Mouse (Mus musculus) heart, adult 9 months (tissue): Measurements from ENCODE around the gene Serpina3m.
"Not testable (repeated sequence)": the region's sequence is repeated elsewhere in the genome, so short reads cannot be mapped to it uniquely, and the experiment has no call there.

Experiments used
- DNase-seq, 2 experiments: peaks; one replicate each; pipeline ENCODE4 v3.0.0; 2022; ENCODE audit warnings: low spot score in 2 of 2

Gene Serpina3m

GRCm38 (mm10) chr12:104388477-104388876 is 50.2 kb downstream of the Serpina3m start:
- no peak for DNase-seq

DNA sequence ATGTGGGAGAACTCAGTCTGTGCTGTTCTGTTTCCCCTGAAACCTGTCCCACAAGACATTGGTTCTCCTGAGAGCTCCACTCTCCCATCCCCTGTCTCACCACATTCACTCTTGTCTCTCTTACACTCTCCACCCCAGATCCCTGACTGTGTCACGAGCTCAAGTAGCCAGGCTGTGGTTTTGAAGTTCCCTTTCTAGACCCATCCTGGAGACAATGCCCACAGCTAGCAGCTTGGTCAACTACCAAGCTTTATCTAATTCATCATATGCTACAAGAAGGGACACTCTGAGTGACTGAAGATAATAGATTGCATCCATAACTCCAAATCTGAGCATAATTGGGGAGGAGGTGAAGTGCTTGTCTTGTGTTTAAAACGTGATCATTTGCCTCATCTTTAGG is 52.8 kb downstream of the Serpina3m start:
- not testable (repeated sequence) for DNase-seq

DNA sequence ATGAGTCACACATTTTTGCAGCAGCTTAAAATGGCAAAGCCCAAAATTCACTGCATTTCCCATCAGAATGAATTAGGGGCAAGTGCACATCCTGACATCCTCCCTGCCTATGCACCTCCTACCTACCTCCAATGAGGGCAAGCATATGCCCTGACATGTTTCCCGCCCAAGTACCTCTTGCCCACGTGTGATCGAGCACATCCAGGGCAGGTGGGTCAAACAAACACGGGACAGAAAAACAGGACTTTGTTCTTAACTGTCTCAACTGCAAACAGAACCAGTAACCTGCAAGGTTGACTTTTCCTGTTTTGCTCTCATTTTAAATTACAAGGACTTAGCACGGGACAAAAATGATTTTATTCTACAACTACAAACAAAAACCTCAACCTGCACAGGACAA is 65.7 kb downstream of the Serpina3m start:
- no peak for DNase-seq

DNA sequence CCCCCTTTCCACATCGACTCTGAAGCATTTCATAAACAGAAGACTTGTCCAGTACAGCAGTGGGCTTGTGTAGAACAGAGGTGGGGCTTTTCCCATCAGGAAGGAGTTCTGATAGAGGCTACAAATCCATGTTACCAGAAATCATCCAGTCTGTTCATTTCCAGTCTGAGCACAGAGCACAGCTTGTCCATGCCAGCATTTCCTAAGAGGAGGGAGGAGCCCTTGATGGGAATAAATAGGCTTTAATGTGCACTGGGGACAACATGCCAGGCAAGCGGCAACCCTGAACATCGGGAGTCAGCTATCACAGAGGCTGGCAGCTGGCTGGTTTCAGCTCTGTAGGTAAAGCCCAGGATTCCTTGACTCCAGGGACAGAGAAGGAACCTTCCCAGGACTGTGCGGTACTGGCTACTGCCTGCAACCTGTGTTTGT is 68.2 kb downstream of the Serpina3m start, which contains the start of gene Serpina3n:
TSS of gene Serpina3n (plus strand) at position 276 of the 432 bp plus-strand sequence.
- peak; percentile 25 to 39 for DNase-seq

DNA sequence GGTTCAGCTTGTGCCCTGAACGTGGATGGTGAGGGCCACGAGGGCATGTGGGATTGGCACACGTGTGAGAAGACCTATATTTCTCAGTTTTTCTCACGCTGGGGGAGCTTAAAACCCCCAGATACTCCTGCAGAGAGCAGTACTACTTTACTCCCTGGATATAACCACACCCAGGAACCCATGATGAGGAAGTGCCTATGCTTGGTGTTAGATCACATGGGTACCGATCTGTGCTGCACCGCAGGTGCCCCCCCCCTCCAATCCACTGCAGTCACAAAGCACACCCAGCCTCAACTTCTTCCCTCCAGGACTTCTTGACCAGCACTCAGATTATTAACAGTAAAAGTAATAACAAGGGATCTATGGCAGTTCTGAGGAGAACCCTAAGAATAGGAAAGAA is 74.2 kb downstream of the Serpina3m start:
- no peak for DNase-seq

DNA sequence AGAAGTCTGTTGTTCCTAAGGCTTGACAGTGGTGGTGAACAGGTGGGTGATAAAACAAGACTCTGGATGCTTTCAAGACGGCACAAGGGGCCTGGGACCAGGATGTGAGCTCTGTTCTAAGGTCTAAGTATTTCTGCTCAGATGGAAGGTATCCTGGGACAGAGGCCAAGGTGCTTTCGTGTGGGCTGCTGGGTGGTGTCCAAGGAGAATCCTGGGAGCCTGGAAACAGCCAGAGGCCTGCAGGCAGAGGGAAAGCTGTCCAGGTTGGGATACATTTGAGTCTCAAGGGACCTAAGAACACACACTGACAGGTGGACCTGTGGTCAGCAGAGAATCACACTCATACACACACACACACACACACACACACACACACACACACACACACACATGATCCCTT is 76.3 kb downstream of the Serpina3m start:
- DNase-seq: no peak

GRCm38 (mm10) chr12:104415625-104416315 is 77.5 kb downstream of the Serpina3m start:
- peak; percentile 49 to 67 for DNase-seq

DNA sequence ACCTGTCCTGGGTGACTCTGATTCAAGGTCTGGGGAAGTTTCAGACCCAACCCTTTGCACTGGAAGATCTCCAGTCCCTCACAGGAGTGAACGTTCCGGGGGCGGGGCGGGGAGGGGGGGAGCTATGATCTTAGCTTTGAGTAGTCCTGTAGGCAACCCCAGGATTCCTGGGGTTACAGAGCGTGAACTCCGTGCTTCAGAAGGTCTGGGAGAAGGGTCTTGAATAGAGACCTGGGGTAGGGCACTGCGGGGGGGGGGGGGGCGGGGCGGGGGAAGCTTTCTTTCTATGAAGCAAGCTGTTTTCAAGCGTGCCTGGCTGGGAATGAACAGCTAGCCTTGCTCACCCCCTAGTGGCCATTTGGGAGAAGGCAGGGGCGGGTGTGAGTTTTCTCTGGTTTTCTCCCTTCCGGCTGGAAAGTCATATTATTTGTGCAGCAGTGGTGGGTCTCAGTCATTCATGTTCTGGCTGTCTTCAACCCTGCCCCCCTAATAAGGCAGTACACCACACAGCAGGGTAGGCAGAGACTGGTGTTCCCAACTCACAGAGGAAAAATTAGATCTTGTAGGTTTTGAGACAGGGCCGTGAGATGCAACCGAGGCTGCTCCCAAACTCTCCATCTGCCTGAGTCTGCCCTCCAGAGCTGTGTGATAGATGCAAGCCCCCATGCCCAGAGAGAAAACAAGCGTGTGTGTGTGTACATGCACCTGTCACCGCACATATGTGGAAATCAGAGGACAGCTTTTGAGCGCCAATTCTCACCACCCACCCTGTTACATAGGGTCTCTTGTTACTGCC is 80.3 kb downstream of the Serpina3m start:
- peak; percentile 25 to 60 for DNase-seq

GRCm38 (mm10) chr12:104419136-104419462 is 80.8 kb downstream of the Serpina3m start:
- no peak for DNase-seq

DNA sequence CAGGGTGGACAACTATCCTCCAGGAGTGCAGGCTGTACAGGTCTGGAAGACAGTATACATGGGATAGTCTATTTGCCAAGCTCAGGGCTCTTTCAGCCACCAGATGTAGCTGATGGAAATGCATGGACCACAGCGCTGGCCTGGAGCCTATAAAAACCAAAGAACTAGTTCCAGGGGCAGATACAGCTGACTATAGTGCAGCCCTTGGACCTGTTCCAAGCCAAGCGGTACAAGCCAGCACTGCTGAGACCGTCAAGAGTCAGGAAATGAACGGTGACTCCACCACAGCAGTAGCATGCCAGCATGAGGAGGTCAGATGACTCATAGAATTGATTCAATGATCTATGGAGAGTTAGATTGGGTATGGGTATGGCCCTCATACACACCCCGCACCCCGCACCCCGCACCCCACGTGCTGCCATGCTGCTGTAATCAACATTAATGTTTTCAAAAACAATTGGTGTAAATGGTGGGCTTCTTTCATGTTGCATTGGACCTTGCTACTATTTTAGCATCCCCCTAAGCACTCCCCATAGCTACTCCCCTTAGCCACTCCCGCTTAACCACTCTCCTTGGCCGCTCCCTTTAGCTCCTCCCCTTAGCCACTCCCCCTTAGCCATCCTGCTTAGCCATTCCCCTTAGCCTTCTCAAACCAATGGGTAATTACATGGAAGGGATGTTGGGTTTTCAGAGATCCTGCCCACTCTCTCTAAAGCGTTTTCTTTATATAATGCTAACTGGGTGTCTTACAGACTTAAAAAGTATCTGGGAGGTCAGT is 84.5 kb downstream of the Serpina3m start:
- no peak for DNase-seq

GRCm38 (mm10) chr12:104425591-104425990 is 87.3 kb downstream of the Serpina3m start:
- DNase-seq: no peak

DNA sequence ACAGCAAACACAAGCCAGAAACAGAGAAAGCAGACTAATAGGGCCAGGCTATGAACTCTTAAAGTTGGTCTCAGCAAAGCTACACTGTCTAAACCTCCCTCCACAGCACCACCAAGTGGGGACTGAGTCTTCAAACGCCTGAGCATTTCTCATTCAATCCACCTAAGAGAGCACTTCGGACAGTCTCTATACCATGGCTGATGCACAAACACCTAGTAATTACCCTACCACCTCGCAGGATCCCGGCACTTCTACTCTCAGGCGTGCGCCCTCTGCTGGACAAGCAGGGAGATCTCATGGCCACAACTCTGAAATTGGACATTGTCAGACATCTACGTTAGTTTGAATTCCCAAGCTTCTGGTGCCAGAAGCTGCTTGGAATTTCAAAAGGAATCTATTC is 88.6 kb downstream of the Serpina3m start:
- no peak for DNase-seq

DNA sequence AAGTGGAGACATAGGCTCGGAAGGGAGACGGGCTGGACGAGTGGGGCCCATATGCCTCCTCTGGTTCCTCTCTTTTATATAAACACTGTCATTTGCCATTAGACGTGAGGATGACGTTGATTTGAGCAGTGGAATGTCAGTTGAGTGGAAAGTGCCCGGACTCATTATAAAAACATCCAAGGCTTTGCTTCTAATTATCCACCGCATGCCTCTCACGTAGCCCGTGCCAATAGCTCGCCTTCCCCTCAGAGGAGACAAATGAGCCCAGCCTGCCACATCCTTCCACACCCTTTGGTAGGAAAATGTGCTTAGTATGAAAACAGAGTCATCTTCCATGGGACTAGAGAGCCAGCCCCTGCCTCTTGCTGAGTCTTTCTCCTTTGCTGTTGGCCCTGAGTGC is 93.1 kb downstream of the Serpina3m start:
- no peak for DNase-seq

DNA sequence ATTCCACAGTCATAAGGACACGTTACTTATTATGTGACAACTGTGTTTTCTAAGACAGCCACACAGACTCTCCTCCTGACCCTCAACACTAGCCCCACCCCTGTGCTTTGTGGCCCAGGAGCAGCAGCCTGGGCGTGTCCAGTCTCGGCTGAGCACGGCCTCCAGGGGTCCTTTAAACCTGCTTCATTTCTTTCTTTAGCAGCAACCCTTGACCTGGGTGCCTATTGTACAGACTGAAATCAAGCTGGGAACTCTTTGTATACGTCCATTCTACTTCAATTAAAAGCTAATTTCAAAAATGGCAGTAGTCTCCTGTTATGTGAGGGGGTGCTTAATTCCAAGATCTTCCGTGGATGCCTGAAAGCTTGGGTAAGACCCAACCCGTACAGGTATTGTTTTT is 94.9 kb downstream of the Serpina3m start:
- DNase-seq: no peak

DNA sequence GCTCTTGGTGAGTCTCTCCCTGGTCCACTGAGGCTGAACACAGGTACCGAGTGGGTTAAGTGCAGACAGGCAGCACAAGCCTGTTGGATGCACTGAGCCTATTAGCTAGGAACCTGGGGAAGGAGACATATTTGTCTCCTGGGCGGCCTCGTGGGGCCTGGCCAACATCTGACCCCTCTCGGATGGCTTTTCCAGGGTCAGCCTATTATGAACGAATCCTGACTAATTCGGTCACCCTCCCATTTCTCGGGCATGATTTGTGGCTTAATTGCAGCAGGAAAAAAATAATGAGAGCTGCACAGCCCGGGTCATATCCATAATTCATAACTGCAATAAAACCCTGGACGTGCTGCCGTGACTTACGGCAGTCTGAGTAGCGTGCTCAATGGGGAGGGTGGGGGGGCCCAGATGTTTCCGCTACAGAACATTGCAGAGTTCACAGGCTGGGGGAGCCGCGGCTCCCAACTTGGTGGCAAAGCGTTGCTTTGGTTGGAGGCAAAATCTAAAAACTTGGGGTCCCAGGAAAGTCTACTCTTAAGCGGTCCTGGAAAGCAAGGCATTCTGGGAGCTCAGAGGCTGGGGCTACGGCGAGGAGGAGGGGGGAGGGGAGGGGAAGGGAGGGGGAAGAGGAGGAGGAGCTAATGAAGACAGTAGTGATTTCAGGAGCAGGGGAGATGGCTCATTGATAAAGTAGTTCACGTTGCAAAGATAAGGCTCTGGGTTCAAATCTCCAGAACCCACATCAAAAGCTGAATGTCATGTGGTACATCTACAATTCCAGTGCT is 95.9 kb downstream of the Serpina3m start:
- no peak for DNase-seq

GRCm38 (mm10) chr12:104440087-104440760 is 101.9 kb downstream of the Serpina3m start:
- peak; percentile 49 to 75 for DNase-seq

GRCm38 (mm10) chr12:104443716-104444115 is 105.4 kb downstream of the Serpina3m start:
- DNase-seq: peak in 1 of 2 experiments; percentile 8
